Mouse (Mus musculus) heart, adult 10 weeks (tissue): ENCODE results near the gene Zdhhc25. TPM values are rescaled to one million over a fixed set of nuclear protein-coding genes. Genes with fewer than 3 reads are reported as not detected.

Experiments used
- polyA plus RNA-seq: library from polyadenylated mRNA; stranded (reverse); fragments of 350-450 nt; fragmentation: Illumina TruSeq; extraction: RNeasy Lipid Tissue Mini Kit (QIAGEN cat#74804); gene quantifications from one replicate; pipeline ENCODE4 v1.2.3, GENCODE M21; 2014; ENCODE audit warnings: low read depth, low replicate concordance

The Zdhhc25 gene
- not detected for polyA plus RNA-seq

DNA sequence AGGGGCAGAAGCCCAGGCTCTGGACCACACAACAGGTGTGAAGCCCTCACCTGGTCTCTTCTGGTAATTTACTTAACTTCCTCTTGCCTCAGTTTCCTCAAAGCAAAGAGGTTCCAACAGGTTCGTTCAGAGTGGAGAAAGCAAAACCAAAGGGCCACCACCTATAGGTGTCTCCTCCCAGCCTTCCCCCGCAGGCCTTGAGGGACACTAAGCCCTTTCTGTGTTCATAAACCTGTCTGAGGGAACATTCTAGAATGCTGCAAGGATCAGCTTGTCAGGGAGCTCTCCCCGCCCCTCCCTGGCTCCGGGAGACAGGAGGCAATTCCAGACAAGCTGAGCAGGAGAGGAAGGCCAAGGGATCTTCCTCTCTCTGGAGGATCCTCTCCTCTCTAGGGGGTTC lies at the start of gene Zdhhc25:
Zdhhc25 (plus strand) TSS at position 301 of the 400 bp plus-strand sequence.

Other genes with a start within 250 kb of the Zdhhc25 start
- 20.1 TPM for gene Brd1, start 133.9 kb downstream of the Zdhhc25 start, polyA plus RNA-seq
- 6.7 TPM for gene Zbed4, start 151.4 kb downstream of the Zdhhc25 start, polyA plus RNA-seq
- gene Alg12, start 219.0 kb downstream of the Zdhhc25 start, polyA plus RNA-seq: 7.8 TPM
- gene Creld2, start 219.3 kb downstream of the Zdhhc25 start, polyA plus RNA-seq: 19.5 TPM